Mouse (Mus musculus) retina, postnatal 1 day (tissue): Measurements from ENCODE around the gene Ccrl2.

ENCODE experiments used
- DNase-seq: peaks from one replicate; pipeline ENCODE4 v3.0.0-alpha.2; 2012

Gene Ccrl2

DNA sequence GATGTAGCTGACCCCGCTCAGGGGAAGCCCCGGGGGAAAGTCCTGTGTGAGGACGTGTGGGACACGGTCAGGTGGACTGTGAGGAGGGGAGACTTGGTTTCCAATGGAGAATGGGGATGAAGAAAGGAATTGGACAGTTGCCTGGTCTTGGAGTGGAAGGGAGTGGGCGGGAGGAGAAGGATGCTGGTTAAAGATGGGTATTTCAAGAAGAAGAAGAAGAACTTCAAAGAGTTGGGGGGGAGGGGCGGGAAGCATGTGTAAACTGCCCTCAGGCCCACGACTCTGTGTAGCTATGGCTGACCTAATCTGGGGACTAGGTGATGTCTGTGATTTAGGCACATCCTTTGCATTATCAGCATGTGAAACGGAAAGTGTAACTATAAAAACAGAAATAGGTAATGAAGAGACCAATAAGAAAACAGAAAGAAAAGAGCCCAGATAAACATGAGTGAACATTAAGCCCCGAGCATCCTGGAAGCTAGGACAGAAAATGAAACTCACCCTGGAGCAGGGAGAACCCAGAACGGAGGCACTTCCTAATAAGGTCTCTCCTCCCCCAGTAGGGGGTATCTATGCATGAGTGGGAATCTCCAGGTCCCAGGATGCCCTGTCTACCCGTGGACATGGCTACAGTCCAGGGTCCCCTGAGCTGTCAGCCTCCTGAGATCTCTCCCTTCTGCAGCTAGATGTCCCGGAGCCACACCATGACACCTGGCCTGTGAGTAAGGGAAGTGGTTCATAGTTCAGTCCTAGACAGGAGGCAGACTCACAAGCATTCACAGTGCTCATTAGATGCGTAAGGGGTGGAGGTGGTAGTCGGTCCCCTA is 438 bp upstream of the Ccrl2 start:
- no peak for DNase-seq

DNA sequence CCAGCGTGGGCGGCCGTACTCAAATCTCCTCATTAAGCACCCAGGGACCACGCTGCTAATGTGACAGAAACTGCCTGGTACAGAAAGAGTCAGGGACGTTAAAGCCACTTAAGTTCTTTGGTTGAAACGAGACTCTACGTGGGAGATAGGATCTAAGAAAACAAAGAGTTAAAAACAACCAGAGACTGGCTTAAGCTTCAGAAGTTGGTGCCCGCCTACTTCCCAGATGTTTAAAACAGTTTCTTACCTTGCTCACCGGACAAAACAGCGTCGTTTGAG is 861 bp downstream of the Ccrl2 start:
- peak; percentile 18 for DNase-seq

DNA sequence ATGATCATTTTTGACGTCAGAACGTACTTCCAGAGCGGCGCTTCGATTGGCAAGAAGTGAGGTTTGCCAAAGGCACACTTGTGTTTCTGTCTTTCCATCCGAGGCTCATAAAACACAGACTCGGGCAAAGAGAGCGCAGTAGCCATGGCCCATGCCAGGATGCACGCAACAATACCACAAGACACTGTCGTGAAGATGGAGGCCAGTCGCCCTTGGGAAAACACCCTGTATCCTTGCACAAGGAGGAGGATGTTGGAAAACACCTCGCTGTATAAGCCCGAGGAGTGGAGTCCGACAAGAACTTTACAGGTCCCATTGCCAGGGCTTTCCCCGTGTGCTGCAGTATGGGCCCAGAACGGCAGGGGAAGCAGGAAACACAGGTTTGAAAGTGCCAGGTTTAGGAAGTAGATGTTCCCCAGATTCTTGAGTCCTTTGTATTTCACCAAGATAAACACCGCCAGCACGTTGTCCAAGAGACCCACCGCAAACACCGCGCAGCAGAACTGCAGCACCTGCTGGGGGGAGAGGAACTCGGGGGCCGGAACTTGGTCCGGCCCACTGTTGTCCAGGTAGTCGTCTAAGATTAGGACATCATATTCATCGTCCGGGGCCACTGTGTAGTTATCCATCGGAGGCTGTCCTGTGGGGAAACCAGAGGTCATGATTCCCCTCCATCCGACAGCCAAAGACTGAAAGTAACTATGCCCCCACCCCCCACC is 1.4 kb downstream of the Ccrl2 start:
- DNase-seq: no peak

DNA sequence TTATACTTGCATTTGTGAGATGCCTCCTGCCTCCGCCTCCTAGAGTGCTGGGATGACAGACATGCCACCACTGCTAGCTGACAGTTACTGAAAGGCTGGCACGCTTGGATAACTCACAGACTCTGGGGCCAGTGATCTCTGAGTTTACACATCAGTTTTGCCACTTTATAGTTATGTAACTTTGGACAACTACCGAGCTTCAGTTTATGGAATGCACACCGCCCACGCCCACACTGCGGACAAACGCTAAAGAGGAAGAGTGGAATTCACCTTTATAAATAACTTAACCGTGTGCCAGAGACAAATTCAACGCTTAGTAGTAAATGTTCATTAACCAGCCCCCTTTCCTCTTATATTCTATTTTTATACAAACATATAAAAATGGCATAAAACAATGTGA is 2.4 kb downstream of the Ccrl2 start:
- DNase-seq: no peak

DNA sequence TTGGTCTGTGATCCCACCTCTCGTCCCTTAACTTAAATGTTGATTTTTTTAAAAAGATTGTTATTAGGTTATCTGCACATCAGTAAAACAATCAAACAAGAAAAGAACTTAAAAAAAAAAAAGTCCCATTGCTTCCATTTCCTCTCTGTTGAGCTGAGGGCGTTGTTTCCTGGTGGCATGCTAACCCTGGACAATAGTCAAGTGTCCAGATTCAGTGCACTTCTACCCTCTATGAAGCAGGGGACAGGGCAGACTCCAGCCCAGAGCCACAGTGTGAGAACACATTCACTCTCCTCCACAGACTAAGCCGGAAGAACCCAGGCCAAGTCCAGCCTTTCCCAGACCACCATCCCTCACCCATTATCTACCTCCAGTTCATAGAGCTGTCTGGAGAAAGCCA is 8.9 kb downstream of the Ccrl2 start:
- DNase-seq: no peak

DNA sequence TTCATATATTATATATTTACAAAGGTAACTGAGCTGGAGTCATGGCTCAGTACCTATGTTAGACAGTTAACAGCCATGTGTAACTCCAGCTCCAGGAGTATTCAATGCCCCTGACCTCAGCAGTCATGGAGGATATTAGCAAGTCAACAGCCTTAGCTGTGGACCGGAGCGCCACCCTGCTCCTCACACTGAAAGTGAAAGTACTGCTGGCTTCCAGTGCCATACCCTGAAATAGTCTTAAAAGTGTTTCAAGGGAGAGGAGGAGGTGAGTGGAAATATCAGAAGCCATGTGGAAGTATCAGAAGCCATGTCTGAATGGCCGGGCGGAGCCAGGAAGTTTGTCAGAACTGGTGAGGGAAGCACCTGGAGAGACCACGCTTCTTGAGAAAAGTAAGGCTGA is 10.1 kb downstream of the Ccrl2 start:
- no peak for DNase-seq

DNA sequence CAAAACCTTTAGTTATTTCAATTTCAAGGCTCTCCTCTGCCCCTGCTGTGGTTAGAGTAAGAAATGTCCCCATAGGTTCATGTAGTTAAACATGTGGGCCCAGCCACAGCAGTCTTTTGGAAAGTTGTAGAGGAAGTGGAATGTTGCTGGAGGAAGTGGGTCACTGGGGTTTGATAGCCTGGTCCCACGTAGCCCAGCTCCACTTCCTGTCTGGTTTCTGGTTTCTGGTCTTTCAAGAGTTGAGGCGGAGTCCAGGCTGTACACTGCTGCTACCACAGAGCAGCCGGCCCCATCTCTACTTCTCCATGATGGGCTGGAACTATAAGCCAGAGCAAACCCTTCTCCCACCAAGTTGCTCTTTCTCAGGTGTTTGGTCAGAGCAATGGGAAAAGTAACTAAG is 11.1 kb downstream of the Ccrl2 start:
- no peak for DNase-seq

DNA sequence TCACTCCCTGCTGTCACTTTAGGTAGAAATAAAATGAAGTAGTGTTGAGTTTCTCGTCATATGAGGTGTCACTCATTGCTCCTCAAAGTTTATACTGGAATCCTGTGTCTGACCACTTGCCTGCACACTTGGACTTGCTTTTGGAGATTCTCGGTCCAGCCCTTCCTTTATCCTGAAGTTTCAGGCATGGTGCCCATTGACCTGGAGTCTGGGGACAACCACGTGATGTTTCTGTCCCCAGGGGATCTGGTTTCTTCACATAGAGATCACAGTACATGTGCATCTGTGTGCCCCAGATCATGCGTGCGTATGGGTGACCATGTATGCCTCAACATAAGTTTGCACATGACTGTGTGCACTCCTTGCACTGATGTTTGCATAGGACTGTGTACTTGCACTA is 15.1 kb downstream of the Ccrl2 start:
- DNase-seq: no peak

DNA sequence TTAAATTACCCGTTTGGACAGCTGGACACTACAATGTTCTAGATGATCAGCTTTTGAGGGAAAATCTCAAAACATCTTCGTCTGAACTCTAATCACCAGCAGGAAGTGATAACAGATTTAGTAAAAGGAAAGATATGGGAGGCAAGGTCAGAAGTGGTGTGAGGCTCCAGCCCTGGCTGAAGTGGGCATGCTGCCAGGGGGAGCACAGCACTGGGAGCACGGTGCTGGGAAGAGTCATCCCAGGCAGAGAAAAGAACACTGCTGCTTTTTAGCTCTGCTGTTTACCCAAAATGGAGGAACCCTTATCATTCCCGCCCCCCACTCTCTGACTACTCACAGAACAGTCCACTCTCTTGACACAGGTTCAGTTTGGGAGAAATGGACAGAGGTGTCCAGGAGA is 17.4 kb downstream of the Ccrl2 start:
- no peak for DNase-seq

DNA sequence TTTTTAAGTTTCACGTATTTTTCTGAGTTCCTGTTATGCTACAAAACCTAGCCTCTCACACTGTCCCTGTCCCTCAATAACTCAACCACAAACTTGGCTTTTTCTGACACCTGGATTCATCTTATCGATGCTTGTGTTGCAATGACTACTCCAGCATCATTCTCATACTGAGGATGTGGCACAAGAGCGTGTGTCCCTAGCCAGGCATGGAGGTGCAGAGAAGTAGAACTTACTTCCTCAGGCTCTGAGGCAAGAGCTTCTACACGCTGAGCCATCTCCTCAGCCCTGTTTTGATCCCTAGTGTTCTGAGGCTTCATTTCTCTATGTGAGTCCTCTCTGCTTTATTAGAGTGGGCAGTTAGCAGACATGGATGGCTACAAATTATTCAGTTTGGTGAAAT is 23.6 kb downstream of the Ccrl2 start:
- no peak for DNase-seq

DNA sequence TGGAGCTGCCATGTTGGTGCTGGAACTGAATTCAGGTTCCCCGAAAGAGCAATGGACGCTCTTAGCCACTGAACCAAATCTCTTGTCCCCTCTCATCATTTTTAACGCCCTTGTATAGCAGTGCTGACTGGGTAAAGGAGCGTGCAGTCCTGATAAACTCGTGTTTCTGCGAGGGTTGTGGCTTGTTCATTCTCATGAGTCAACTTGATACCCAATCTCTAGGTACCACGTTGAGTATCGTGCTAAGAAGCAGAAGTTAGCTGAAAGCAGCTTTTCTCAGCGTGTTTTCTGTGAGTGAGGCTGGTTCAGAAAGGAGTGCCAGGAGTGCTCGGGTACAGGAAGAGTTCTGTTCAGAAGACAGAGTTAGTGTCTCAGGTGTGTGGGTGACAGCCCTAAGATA is 30.5 kb downstream of the Ccrl2 start:
- DNase-seq: no peak

DNA sequence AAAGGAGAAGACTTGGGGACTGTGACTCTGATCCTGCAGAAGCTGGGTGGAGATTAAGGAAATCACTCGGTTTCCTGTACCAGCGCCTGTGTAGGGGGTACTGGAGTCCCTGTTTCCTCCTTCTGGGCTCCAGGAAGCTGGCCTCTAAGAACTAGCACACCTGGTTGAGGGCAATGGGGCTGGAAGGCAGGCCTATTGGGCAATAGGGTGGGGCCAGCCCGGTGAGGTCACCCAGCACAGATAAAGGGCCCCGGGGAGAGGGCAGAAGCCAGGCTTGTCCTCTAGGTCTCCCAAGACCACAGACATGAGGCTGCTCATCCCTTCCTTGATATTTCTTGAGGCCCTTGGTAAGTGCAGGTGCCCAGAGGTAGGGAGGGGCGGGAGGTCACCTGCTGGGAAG is 38.3 kb downstream of the Ccrl2 start, which contains the start of gene Ltf:
Gene Ltf, plus strand, starts transcription at position 250 of the 400 bp plus-strand sequence.
- DNase-seq: no peak

DNA sequence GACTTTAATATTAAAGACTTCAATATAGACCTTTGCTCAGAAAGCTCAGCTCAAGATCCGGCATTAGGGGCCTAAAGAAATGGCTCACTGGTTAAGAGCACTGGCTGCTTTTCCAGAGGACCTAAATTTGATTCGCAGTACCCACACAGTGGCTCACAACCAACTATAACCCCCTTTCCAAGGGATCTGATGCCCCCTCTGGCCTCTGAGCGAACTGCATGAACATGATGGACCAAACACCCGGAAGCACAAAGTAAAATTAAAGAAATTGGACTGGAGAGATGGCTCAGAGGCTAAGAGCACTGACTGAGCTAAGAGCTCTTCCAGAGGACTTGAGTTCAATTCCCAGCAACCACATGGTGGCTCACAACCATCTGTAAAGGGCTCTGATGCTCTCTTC is 41.7 kb downstream of the Ccrl2 start:
- peak; percentile 23 for DNase-seq

DNA sequence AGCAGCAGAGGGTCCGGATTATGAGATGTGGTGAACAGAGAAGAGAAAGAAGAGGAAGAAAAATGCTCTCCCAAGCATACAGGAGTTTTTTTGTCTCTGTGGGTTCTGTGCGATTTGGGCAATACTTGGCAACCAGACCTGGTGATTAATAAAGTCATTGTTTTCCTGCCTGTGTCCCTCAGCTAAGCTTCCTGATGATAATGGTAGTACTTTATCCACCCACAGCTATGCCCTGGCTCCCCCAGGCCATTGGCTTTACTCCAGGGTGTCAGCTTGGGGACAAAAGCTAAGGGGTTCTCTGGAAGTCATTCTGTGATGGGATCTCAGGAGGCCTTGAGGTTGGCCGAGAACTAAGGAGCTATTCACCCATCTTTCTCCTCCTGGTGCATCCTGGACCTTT is 45.3 kb downstream of the Ccrl2 start:
- no peak for DNase-seq

DNA sequence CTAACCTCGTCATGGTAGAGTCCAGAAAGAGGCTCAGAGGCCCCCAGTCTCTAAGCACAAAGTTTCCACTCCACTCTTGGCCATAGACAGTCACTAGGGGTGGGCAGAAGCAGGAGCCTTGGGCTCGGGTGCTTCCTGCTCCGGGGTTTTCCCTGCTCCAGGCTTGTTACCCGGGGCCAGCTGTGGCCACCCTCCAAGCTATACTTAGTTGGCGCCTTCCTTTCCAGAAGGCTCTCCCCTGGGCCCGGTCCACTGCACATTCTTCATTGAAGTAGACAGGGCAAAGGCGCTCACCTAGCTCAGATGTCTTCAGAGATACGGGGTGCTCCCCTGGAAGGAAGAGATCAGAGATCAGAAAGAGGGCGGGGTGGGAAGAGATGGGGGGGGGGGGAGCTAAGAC is 45.8 kb downstream of the Ccrl2 start:
- no peak for DNase-seq

DNA sequence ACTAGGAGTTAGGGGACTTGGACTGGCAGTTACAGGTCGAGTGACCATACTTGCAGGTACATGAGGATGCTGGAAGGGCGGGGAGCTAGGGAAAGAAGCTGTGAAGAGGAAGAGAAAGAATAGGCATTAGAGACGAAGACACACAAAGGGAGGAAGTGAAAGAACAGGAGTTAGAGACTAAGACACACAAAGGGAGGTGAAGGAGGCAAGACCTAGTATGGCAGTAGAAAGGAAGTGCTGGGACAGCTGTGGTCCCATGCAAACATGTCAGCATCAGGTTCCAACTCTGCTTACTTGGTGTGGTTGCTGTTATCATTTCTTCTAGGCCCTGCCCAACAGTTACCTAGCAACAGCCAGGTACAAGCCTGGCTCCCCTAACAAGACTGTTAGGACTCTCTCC is 47.6 kb downstream of the Ccrl2 start:
- no peak for DNase-seq

DNA sequence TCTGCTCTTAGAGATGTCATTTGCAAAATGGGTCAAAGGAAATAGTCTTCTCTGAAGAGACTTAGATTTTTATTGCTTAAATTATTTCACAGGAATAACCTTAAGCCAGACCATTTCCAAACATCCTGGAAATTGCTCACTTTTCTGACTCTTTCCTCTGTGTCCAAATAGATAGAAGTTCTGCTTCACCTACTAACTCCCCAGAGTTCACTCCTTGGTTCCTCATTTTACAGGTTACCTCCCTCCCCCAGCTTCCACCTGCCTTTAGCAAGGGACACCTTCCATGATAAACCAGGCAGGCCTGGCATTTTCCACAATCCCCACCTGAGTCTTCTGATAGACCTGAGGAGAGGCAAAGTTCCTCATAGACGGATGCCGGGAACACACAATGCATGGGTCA is 50.8 kb downstream of the Ccrl2 start:
- DNase-seq: no peak
